Mouse (Mus musculus) E14TG2a.4 (cell line): Measurements from ENCODE around the gene Slc26a8.

Source experiments
- H3K27me3 ChIP-seq: 2 replicates; pipeline ENCODE4 v1.6.1; 2014; ENCODE audit warnings: low read length, control low read depth; ENCODE audit not compliant: insufficient read depth
- H3K36me3 ChIP-seq: 2 replicates; pipeline ENCODE4 v1.6.1; 2014; ENCODE audit warnings: low read length, control low read depth; ENCODE audit not compliant: insufficient read depth
- H3K4me1 ChIP-seq: replicated peaks from 2 replicates; pipeline ENCODE4 v1.6.1; 2014; ENCODE audit warnings: low read depth, low read length, control low read depth
- H3K4me3 ChIP-seq: replicated peaks from 2 replicates; pipeline ENCODE4 v1.5.1; 2014; ENCODE audit warnings: mild to moderate bottlenecking, low read length
- H3K9me3 ChIP-seq: 2 replicates; pipeline ENCODE4 v1.6.1; 2014; ENCODE audit warnings: low read length, control low read depth
- CTCF ChIP-seq: conservative IDR thresholded peaks from 2 replicates; pipeline ENCODE4 v1.5.1; 2014; ENCODE audit warnings: low read length
- NANOG ChIP-seq: IDR thresholded peaks from 2 replicates; pipeline ENCODE4 v1.6.1; 2014; ENCODE audit warnings: borderline replicate concordance, low read length, mixed read lengths
- POU5F1 ChIP-seq: IDR thresholded peaks from 2 replicates; pipeline ENCODE4 v1.6.1; 2014; ENCODE audit warnings: low read length, borderline replicate concordance

Slc26a8 gene

GRCm38 (mm10) chr17:28707136-28707627 lies 17.1 kb upstream of the Slc26a8 start:
- Histone ChIP-seq H3K4me1 (peaks cover 47% of the 10 kb centered on the region), H3K36me3 (peaks cover 15% of the 10 kb centered on the region), H3K4me3 (no peak overlapping the region), H3K27me3 (no peaks in the 10 kb centered on the region), H3K9me3 (no peaks in the 10 kb centered on the region)
- TF ChIP-seq NANOG = no peak
- no peak for TF ChIP-seq POU5F1

GRCm38 (mm10) chr17:28706697-28707096 lies 16.7 kb upstream of the Slc26a8 start:
- no peaks in the 10 kb centered on the region for H3K27me3 ChIP-seq
- no peaks in the 10 kb centered on the region for H3K9me3 ChIP-seq

GRCm38 (mm10) chr17:28702646-28703045 lies 12.6 kb upstream of the Slc26a8 start:
- TF ChIP-seq POU5F1 (no peak), CTCF (no peak), NANOG (no peak)
- Histone ChIP-seq H3K36me3 (peaks cover 22% of the 10 kb centered on the region), H3K9me3 (no peaks in the 10 kb centered on the region), H3K27me3 (no peaks in the 10 kb centered on the region), H3K4me3 (no peak overlapping the region), H3K4me1 (peaks cover 24% of the 10 kb centered on the region)

More at GRCm38 (mm10) chr17:28706697-28707096, 16.7 kb upstream of the Slc26a8 start:
- TF ChIP-seq NANOG (no peak), CTCF (no peak), POU5F1 (no peak)
- Histone ChIP-seq H3K36me3 (peaks cover 15% of the 10 kb centered on the region), H3K4me3 (no peak overlapping the region), H3K4me1 (peaks cover 45% of the 10 kb centered on the region)

- no peak for TF ChIP-seq NANOG
- no peak for TF ChIP-seq POU5F1
- TF ChIP-seq CTCF = no peak
- H3K27me3 ChIP-seq = no peaks in the 10 kb centered on the region
- H3K36me3 ChIP-seq = peaks cover 30% of the 10 kb centered on the region
- no peaks in the 10 kb centered on the region for H3K9me3 ChIP-seq
- no peak overlapping the region for H3K4me3 ChIP-seq
- peaks cover 32% of the 10 kb centered on the region for H3K4me1 ChIP-seq
These were observed 11.7 kb upstream of the Slc26a8 start for GRCm38 (mm10) chr17:28701737-28702136.

- Histone ChIP-seq H3K4me3 (no peak overlapping the region), H3K27me3 (no peaks in the 10 kb centered on the region), H3K36me3 (peaks cover 33% of the 10 kb centered on the region), H3K9me3 (no peaks in the 10 kb centered on the region), H3K4me1 (peaks cover 34% of the 10 kb centered on the region)
- TF ChIP-seq CTCF (no peak), POU5F1 (no peak), NANOG (no peak)
These were observed 11.1 kb upstream of the Slc26a8 start for GRCm38 (mm10) chr17:28701171-28701570.

- H3K27me3 ChIP-seq = no peaks in the 10 kb centered on the region
- no peak for TF ChIP-seq POU5F1
- no peak for TF ChIP-seq CTCF
- no peak for TF ChIP-seq NANOG
- H3K36me3 ChIP-seq = peaks cover 26% of the 10 kb centered on the region
- H3K4me3 ChIP-seq = no peak overlapping the region
- H3K9me3 ChIP-seq = no peaks in the 10 kb centered on the region
- H3K4me1 ChIP-seq = peaks cover 35% of the 10 kb centered on the region
These were observed 9.8 kb upstream of the Slc26a8 start for GRCm38 (mm10) chr17:28699789-28700188.

- H3K27me3 ChIP-seq = no peaks in the 10 kb centered on the region
- TF ChIP-seq POU5F1 = no peak
- TF ChIP-seq NANOG = no peak
- no peak for TF ChIP-seq CTCF
- H3K4me1 ChIP-seq = peaks cover 44% of the 10 kb centered on the region
- H3K4me3 ChIP-seq = no peak overlapping the region
- H3K9me3 ChIP-seq = no peaks in the 10 kb centered on the region
- H3K36me3 ChIP-seq = peaks cover 35% of the 10 kb centered on the region
These were observed 8.6 kb upstream of the Slc26a8 start for GRCm38 (mm10) chr17:28698672-28699071.

GRCm38 (mm10) chr17:28698245-28698644 lies 8.2 kb upstream of the Slc26a8 start:
- peaks cover 39% of the 10 kb centered on the region for H3K36me3 ChIP-seq
- no peak; the same call in 1 of the 2 replicates for TF ChIP-seq NANOG
- TF ChIP-seq CTCF = no peak
- TF ChIP-seq POU5F1 = no peak
- H3K9me3 ChIP-seq = no peaks in the 10 kb centered on the region
- H3K27me3 ChIP-seq = no peaks in the 10 kb centered on the region
- peaks cover 48% of the 10 kb centered on the region for H3K4me1 ChIP-seq
- no peak overlapping the region for H3K4me3 ChIP-seq

- peaks cover 54% of the 10 kb centered on the region for H3K4me1 ChIP-seq
- peaks cover 41% of the 10 kb centered on the region for H3K36me3 ChIP-seq
- no peaks in the 10 kb centered on the region for H3K9me3 ChIP-seq
- H3K4me3 ChIP-seq = no peak overlapping the region
- no peaks in the 10 kb centered on the region for H3K27me3 ChIP-seq
- TF ChIP-seq CTCF (no peak), NANOG (no peak), POU5F1 (no peak)
These were observed 7.5 kb upstream of the Slc26a8 start for GRCm38 (mm10) chr17:28697290-28698195.
